23 mouse cellular contexts compared by ENCODE assay signal in genomic region chr5:92917755-92918154, GRCm38 (mm10).
DNase-seq lines count a peak whose midpoint lies in the region; ATAC-seq and TF ChIP-seq lines count a peak whose summit lies in the region.
"Had no signal": no experiment of that assay in that cellular context is flagged by ENCODE, and none has a peak within 500 bp of the region (broad histone marks: within the 10 kb centered on the region; RNA-seq: fewer than 3 reads in every experiment).

No protein-coding gene starts in this region.

- H3K9me3 ChIP-seq in heart, embryonic 10.5 days, result no peaks in the 10 kb centered on the region
- H3K9me3 ChIP-seq in heart, postnatal 0 days (replicated peaks; ENCODE audit: control insufficient read depth, low read length), result no peaks in the 10 kb centered on the region
- no peaks in the 10 kb centered on the region for H3K9me3 ChIP-seq in midbrain, embryonic 12.5 days
- no peaks in the 10 kb centered on the region for H3K9me3 ChIP-seq in midbrain, embryonic 16.5 days (replicated peaks; ENCODE audit: control insufficient read depth, low read length, poor library complexity, severe bottlenecking)
- H3K9me3 ChIP-seq: embryonic facial prominence, embryonic 13.5 days; limb, embryonic 15.5 days; liver, embryonic 15.5 days; neural tube, embryonic 13.5 days had no signal

- DNase-seq in heart, embryonic 10.5 days (ENCODE audit: low spot score), result no peak
- no peak for DNase-seq in heart, postnatal 4 days
- DNase-seq in heart, postnatal 0 days (ENCODE audit: low spot score), result no peak
- DNase-seq in heart, adult 8-10 months (ENCODE audit: low spot score), result no peak
- DNase-seq in thymus, adult 2 months, result no peak
- DNase-seq: adrenal gland, postnatal 14 days; cerebellum, adult 2 months; cerebellum, postnatal 25 days; gastrocnemius, adult 2 months; kidney, adult 18-20 months; layer of hippocampus, adult 9-11 months; midbrain, embryonic 14.5 days had no signal

- TF ChIP-seq CTCF in heart, postnatal 0 days (IDR thresholded peaks at IDR 0.05; ENCODE audit: low read depth), result no peak
- no peak for TF ChIP-seq CTCF in thymus, adult 2 months (IDR thresholded peaks at IDR 0.05; ENCODE audit: borderline replicate concordance, control insufficient read depth, extremely low read depth, insufficient read depth, low read length, poor library complexity)

- peak overlapping the region; percentile 73; the same call in 1 of the 2 replicates for H3K27ac ChIP-seq in heart, embryonic 10.5 days
- H3K27ac ChIP-seq in heart, postnatal 0 days (ENCODE audit: low read depth), result peak overlapping the region; percentile 69; the same call in 1 of the 2 replicates
- peak overlapping the region; percentile 52 for H3K27ac ChIP-seq in midbrain, embryonic 12.5 days (replicated peaks)
- H3K27ac ChIP-seq in midbrain, embryonic 16.5 days (ENCODE audit: low read length), result no peak overlapping the region
- H3K27ac ChIP-seq in thymus, adult 2 months (ENCODE audit: control insufficient read depth, insufficient read depth, low read length), result no peak overlapping the region
- H3K27ac ChIP-seq: embryonic facial prominence, embryonic 13.5 days; gastrocnemius, adult 2 months; hindbrain, postnatal 0 days; limb, embryonic 15.5 days; liver, embryonic 15.5 days; neural tube, embryonic 13.5 days had no signal

- H3K4me3 ChIP-seq in heart, embryonic 10.5 days, result no peak overlapping the region
- H3K4me3 ChIP-seq in heart, postnatal 0 days (ENCODE audit: low read depth, low read length), result no peak overlapping the region
- H3K4me3 ChIP-seq in midbrain, embryonic 12.5 days, result no peak overlapping the region
- no peak overlapping the region for H3K4me3 ChIP-seq in midbrain, embryonic 16.5 days (ENCODE audit: low read depth, low read length)
- H3K4me3 ChIP-seq in thymus, adult 2 months (ENCODE audit: control insufficient read depth, insufficient read depth, low read length), result no peak overlapping the region
- H3K4me3 ChIP-seq: embryonic facial prominence, embryonic 13.5 days; erythroblast, embryonic 14.5 days; gastrocnemius, adult 2 months; limb, embryonic 15.5 days; liver, embryonic 15.5 days; myocyte; neural tube, embryonic 13.5 days had no signal

- H3K4me1 ChIP-seq in heart, embryonic 10.5 days, result peaks cover 48% of the 10 kb centered on the region
- peaks cover 43% of the 10 kb centered on the region for H3K4me1 ChIP-seq in heart, postnatal 0 days (ENCODE audit: control insufficient read depth, insufficient read depth)
- peaks cover 40% of the 10 kb centered on the region for H3K4me1 ChIP-seq in midbrain, embryonic 12.5 days
- peaks cover 6% of the 10 kb centered on the region for H3K4me1 ChIP-seq in midbrain, embryonic 16.5 days (ENCODE audit: control insufficient read depth, insufficient read depth, low read length)
- H3K4me1 ChIP-seq in thymus, adult 2 months (replicated peaks; ENCODE audit: control insufficient read depth, insufficient read depth, low read length), result no peaks in the 10 kb centered on the region
- H3K4me1 ChIP-seq: liver, embryonic 15.5 days had no signal

- TF ChIP-seq POLR2A in thymus, adult 2 months (IDR thresholded peaks at IDR 0.05; ENCODE audit: control insufficient read depth, extremely low read depth, insufficient read depth, low read length, poor library complexity), result no peak

- TF ChIP-seq EP300 in heart, postnatal 0 days (IDR thresholded peaks at IDR 0.05; ENCODE audit: low read depth), result no peak

- H3K4me2 ChIP-seq in heart, postnatal 0 days (ENCODE audit: low read depth, low read length), result no peak overlapping the region
- no peak overlapping the region for H3K4me2 ChIP-seq in midbrain, embryonic 12.5 days (replicated peaks)
- H3K4me2 ChIP-seq in midbrain, embryonic 16.5 days (ENCODE audit: low read length), result no peak overlapping the region
- H3K4me2 ChIP-seq: embryonic facial prominence, embryonic 13.5 days; limb, embryonic 15.5 days; liver, embryonic 15.5 days; neural tube, embryonic 13.5 days had no signal

- no peak overlapping the region for H3K9ac ChIP-seq in heart, postnatal 0 days (replicated peaks; ENCODE audit: low read depth, low read length)
- H3K9ac ChIP-seq in midbrain, embryonic 12.5 days (replicated peaks), result no peak overlapping the region
- H3K9ac ChIP-seq in midbrain, embryonic 16.5 days (ENCODE audit: low read depth, low read length), result no peak overlapping the region
- H3K9ac ChIP-seq: embryonic facial prominence, embryonic 13.5 days; limb, embryonic 15.5 days; liver, embryonic 15.5 days; neural tube, embryonic 13.5 days had no signal

- H3K36me3 ChIP-seq in heart, embryonic 10.5 days, result peaks cover 31% of the 10 kb centered on the region
- H3K36me3 ChIP-seq in heart, postnatal 0 days (replicated peaks; ENCODE audit: control insufficient read depth, insufficient read depth, low read length), result peaks cover 13% of the 10 kb centered on the region; the same call in 1 of the 2 replicates
- peaks cover 3% of the 10 kb centered on the region; the same call in 1 of the 2 replicates for H3K36me3 ChIP-seq in midbrain, embryonic 12.5 days
- H3K36me3 ChIP-seq in midbrain, embryonic 16.5 days (ENCODE audit: control insufficient read depth, insufficient read depth, low read length), result no peaks in the 10 kb centered on the region
- H3K36me3 ChIP-seq in thymus, adult 2 months (ENCODE audit: control insufficient read depth, insufficient read depth, low read length), result no peaks in the 10 kb centered on the region
- H3K36me3 ChIP-seq: liver, embryonic 15.5 days; neural tube, embryonic 13.5 days had no signal

- ATAC-seq in heart, postnatal 0 days (ENCODE audit: insufficient read depth, low read depth), result no peak
- ATAC-seq in midbrain, embryonic 12.5 days (ENCODE audit: low FRiP score, low read depth), result no peak
- no peak for ATAC-seq in midbrain, embryonic 16.5 days
- ATAC-seq in granulocyte monocyte progenitor cell, adult 5-6 weeks (replicated peaks; ENCODE audit: poor library complexity, severe bottlenecking), result no peak
- ATAC-seq: forebrain, embryonic 14.5 days had no signal

- WGBS in heart, embryonic 10.5 days, result 51% methylated on average over 6 of the region's 6 CpGs
- WGBS in heart, postnatal 0 days, result 52% methylated on average over 6 of the region's 6 CpGs
- 80% methylated on average over 6 of the region's 6 CpGs for WGBS in midbrain, embryonic 12.5 days
- 83% methylated on average over 6 of the region's 6 CpGs for WGBS in midbrain, embryonic 16.5 days
- 82% methylated on average over 6 of the region's 6 CpGs for WGBS in thymus, adult 2 months

- no peaks in the 10 kb centered on the region for H3K27me3 ChIP-seq in heart, embryonic 10.5 days (ENCODE audit: insufficient read depth, poor library complexity, severe bottlenecking)
- H3K27me3 ChIP-seq in heart, postnatal 0 days (ENCODE audit: control insufficient read depth, insufficient read depth, low read length), result no peaks in the 10 kb centered on the region
- no peaks in the 10 kb centered on the region for H3K27me3 ChIP-seq in midbrain, embryonic 12.5 days
- no peaks in the 10 kb centered on the region for H3K27me3 ChIP-seq in midbrain, embryonic 16.5 days (ENCODE audit: control insufficient read depth, insufficient read depth, low read depth, low read length)
- H3K27me3 ChIP-seq in thymus, adult 2 months (ENCODE audit: control insufficient read depth, insufficient read depth, low read length), result no peaks in the 10 kb centered on the region
- H3K27me3 ChIP-seq: embryonic facial prominence, embryonic 13.5 days; limb, embryonic 15.5 days; liver, embryonic 15.5 days; neural tube, embryonic 13.5 days had no signal

Comparison
In these comparisons a context has a peak if more than half of its experiments do, and no peak if none do; other contexts are left out.
1. H3K27ac ChIP-seq: peak in heart, embryonic 10.5 days (single experiment), heart, postnatal 0 days (single experiment) and midbrain, embryonic 12.5 days (single experiment); none in midbrain, embryonic 16.5 days (single experiment) and thymus, adult 2 months (single experiment).